Mouse (Mus musculus) forebrain, embryonic 12.5 days (tissue): ENCODE results near the gene Prss45. TPM values are rescaled to one million over a fixed set of nuclear protein-coding genes. Genes with fewer than 3 reads are reported as not detected.
"Not testable (repeated sequence)": the region's sequence is repeated elsewhere in the genome, so short reads cannot be mapped to it uniquely, and the experiment has no call there.

ENCODE experiments used
- ATAC-seq: fragments of 200-750 bp; cut with Nextera tagmentation; 2 replicates; pipeline ENCODE4 v1.8.0; 2017; ENCODE audit warnings: moderate TSS enrichment; ENCODE audit not compliant: low FRiP score
- H3K27ac ChIP-seq: fragments of 300-500 bp; sonication (generic); 2 replicates; pipeline ENCODE4 v1.5.1; 2016; ENCODE audit warnings: mild to moderate bottlenecking
- H3K27me3 ChIP-seq: fragments of 300-500 bp; sonication (generic); 2 replicates; pipeline ENCODE4 v1.6.1; 2016; ENCODE audit warnings: mild to moderate bottlenecking
- H3K36me3 ChIP-seq: fragments of 300-500 bp; sonication (generic); replicated peaks from 2 replicates; pipeline ENCODE4 v1.6.1; 2016; ENCODE audit warnings: mild to moderate bottlenecking
- H3K4me1 ChIP-seq: fragments of 300-500 bp; sonication (generic); 2 replicates; pipeline ENCODE4 v1.6.1; 2016
- H3K4me2 ChIP-seq: fragments of 300-500 bp; sonication (generic); 2 replicates; pipeline ENCODE4 v1.6.1; 2016; ENCODE audit warnings: mild to moderate bottlenecking, moderate library complexity
- H3K4me3 ChIP-seq: fragments of 300-500 bp; sonication (generic); replicated peaks from 2 replicates; pipeline ENCODE4 v1.5.1; 2016; ENCODE audit warnings: mild to moderate bottlenecking
- H3K9ac ChIP-seq: fragments of 300-500 bp; sonication (generic); 2 replicates; pipeline ENCODE4 v1.6.1; 2016; ENCODE audit warnings: mild to moderate bottlenecking
- H3K9me3 ChIP-seq: fragments of 300-500 bp; sonication (generic); 2 replicates; pipeline ENCODE4 v1.6.1; 2016
- WGBS: fragments of 180-500 bp; shearing (Covaris S2); methylation state at CpG from one replicate; pipeline ENCODE4 v1.1.7; 2016; 5-methylcytosine and 5-hydroxymethylcytosine counted together
- polyA plus RNA-seq: library from polyadenylated mRNA; unstranded; fragments of >200 nt; fragmentation: Nextera tagmentation; extraction: Ambion mirVana; gene quantifications from 2 replicates; pipeline ENCODE4 v1.2.1, GENCODE M21; 2016

Prss45 gene
- polyA plus RNA-seq: not detected in 2 replicates

DNA sequence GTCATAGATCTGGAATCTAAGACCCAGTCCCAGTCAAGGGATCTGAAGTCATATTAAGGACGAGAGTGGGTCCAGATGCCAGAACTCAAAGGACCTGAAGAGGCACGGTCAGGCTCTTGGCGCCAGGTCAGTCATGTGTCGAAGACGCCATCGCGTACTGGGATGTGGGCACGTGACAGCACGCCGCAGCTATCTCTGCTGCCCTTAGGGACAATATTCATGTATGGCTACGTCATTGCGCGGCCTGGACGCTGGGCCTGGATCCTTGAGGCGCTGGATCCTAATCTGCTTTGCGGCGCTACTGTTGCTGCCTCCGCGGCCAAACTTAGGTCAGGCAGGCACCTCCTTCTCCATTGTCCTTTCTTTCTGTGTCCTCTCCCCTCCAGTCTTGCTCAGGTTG is at the start of gene Prss45:
Gene Prss45, plus strand, starts transcription at position 178 of the 400 bp plus-strand sequence.
- no peak within 1 kb of the TSS for H3K9ac ChIP-seq
- H3K4me2 ChIP-seq: 0 out of 2 replicates have a peak within 1 kb of the TSS, but pooled peaks have one; percentile 15
- no peak for ATAC-seq
- 73% methylated on average over 19 of the region's 19 CpGs for WGBS
- H3K4me3 ChIP-seq: no peak within 1 kb of the TSS
- no peaks in the 10 kb centered on the region for H3K27me3 ChIP-seq
- peaks cover 5% of the 10 kb centered on the region for H3K4me1 ChIP-seq
- no peak within 1 kb of the TSS for H3K27ac ChIP-seq
- H3K36me3 ChIP-seq: no peaks in the 10 kb centered on the region
- H3K9me3 ChIP-seq: no peaks in the 10 kb centered on the region

DNA sequence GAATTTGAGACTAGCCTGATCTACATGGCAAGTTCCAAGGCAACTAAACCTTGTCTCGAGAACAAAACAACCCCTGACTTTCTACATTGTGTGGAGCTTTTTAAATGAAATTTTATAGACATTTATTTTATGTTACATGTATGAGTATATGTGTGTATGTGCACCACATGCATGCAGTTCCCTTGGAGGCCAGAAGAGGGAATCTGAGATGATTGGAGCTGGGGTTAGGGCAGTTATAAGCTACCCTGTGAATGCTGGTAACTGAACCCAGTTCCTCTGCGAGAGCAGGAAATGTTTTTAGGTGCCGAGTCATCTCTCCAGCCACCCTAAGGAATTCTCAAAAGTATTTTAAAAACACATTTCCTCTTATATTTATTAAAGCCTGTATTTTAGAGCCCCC is 46.2 kb upstream of the Prss45 start:
- H3K27ac ChIP-seq: no peak overlapping the region
- no peaks in the 10 kb centered on the region for H3K4me1 ChIP-seq
- H3K9me3 ChIP-seq: no peaks in the 10 kb centered on the region
- no peaks in the 10 kb centered on the region for H3K36me3 ChIP-seq
- H3K27me3 ChIP-seq: no peaks in the 10 kb centered on the region
- no peak for ATAC-seq
- WGBS: 91% methylated on average over 3 of the region's 3 CpGs
- H3K4me2 ChIP-seq: no peak overlapping the region
- H3K4me3 ChIP-seq: no peak overlapping the region
- H3K9ac ChIP-seq: no peak overlapping the region

DNA sequence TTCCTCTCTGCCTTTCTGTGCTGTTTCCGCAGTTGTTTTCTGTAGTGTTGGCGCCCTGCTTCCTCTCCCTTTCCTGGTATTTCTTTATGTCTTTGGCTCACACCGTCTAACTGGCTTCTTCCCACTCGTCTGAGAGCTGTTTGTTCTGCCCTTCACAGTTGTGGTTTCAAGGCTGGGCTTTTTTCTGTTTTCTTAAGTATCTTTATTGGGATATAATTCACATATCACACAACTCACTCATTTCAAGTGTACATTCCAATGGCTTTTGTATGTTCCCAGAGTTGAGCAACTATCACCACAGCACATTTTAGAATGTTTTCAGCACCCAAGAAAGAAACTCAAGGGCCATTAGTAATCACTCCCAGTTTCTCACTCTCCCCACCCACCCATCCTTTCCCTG is 43.9 kb upstream of the Prss45 start:
- H3K4me3 ChIP-seq: no peak overlapping the region
- H3K27me3 ChIP-seq: no peaks in the 10 kb centered on the region
- H3K9me3 ChIP-seq: no peaks in the 10 kb centered on the region
- H3K4me1 ChIP-seq: no peaks in the 10 kb centered on the region
- H3K4me2 ChIP-seq: no peak overlapping the region
- H3K9ac ChIP-seq: no peak overlapping the region
- no peak overlapping the region for H3K27ac ChIP-seq
- 79% methylated on average over 4 of the region's 4 CpGs for WGBS
- no peak for ATAC-seq
- H3K36me3 ChIP-seq: no peaks in the 10 kb centered on the region

DNA sequence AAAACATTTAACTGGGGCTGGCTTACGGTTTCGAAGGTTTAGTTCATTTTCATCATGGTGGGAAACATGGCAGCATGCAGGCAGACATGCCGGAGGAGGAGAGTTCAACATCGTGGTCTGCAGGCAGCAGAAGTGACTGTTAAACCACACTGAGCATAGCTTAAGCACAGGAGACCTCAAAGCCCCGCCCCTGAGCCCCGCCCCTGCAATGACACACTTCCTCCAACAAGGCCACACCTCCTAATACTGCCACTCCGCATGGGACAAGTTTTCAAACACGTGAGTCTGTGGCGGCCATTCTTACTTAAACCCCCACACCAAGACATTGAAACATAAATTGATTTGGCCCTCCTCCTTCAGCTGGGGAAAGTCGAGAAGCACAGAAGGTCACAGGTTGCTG is 37.4 kb upstream of the Prss45 start:
- H3K4me3 ChIP-seq: no peak overlapping the region
- no peak overlapping the region for H3K27ac ChIP-seq
- no peaks in the 10 kb centered on the region for H3K4me1 ChIP-seq
- no peaks in the 10 kb centered on the region for H3K36me3 ChIP-seq
- no peak overlapping the region for H3K9ac ChIP-seq
- ATAC-seq: no peak
- no peaks in the 10 kb centered on the region for H3K27me3 ChIP-seq
- 88% methylated on average over 10 of the region's 10 CpGs for WGBS
- no peak overlapping the region for H3K4me2 ChIP-seq
- H3K9me3 ChIP-seq: no peaks in the 10 kb centered on the region

DNA sequence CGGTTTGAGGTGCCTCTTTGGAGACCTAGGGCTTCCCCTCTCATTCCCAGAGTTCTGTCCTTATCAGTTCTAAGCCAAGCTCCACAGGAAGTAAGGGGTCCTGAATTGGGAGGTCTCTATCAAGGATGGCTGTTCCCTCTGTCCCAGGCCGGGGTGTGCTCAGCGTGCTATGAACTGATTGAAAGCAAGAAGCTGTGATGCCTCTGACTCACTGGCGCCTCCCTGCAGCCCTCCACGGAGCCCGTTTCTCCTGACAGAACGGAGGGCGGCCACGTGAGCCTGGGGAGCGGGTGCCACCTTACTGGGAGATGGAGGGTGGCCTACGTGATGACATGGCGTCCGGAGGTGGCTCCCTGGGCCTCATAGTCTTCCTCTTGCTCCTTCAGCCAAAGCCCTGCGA is 36.5 kb upstream of the Prss45 start, which contains the start of gene Prss42:
Gene Prss42, plus strand, starts transcription at position 301 of the 400 bp plus-strand sequence.
- H3K4me3 ChIP-seq: no peak within 1 kb of the TSS
- no peaks in the 10 kb centered on the region for H3K27me3 ChIP-seq
- H3K27ac ChIP-seq: no peak within 1 kb of the TSS
- no peaks in the 10 kb centered on the region for H3K9me3 ChIP-seq
- ATAC-seq: no peak
- H3K36me3 ChIP-seq: no peaks in the 10 kb centered on the region
- no peak within 1 kb of the TSS for H3K4me2 ChIP-seq
- no peak within 1 kb of the TSS for H3K9ac ChIP-seq
- 90% methylated on average over 14 of the region's 14 CpGs for WGBS
- no peaks in the 10 kb centered on the region for H3K4me1 ChIP-seq

DNA sequence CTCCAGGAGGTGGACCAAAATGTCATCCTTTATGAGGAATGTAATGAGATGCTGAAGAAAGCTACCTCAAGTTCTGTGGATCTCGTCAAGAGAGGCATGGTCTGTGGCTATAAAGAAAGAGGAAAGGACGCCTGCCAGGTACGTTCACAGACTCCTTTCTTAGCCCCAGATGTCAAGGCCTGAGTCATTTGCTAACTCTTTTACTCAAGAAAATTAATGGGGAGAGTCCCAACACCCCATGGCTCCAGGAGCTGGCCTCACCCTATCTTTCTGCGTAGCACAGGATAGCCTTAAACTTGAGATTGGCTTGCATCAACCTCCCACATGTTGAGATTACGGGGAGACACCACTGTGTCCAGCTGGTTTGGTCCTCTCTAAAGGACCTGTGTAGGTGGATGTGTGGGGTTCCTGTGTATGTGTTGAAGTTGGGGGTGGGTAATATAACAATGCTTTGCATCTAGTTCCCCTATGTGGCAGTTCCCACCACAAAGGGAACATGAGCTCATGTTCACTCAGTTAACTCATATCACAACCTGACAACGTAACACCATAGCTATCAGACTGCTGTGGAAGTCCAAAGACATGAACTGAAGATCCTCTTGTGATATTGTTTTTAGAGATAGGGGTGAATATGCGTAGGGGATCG is 33.4 kb upstream of the Prss45 start:
- 91% methylated on average over 8 of the region's 8 CpGs for WGBS
- no peak for ATAC-seq

DNA sequence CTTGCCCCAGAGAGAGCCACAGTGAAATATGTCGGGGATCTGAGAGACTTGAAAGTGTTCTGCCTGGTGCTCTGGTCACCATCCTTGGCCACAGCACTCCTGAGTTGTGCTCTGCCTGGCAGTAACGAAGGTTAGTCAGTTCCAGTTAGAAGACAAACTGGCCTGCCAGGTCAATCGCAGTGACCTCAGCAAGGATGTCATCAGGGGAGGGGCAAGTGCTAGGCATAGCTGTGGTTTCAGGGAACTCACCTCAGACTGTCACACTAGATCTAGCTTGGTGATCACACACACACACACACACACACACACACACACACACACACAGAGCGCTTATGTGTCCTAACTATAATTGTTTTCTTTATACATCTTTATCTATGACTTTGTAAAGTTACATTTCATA is 31.1 kb upstream of the Prss45 start:
- H3K9ac ChIP-seq: no peak overlapping the region
- no peak overlapping the region for H3K4me2 ChIP-seq
- no peak overlapping the region for H3K27ac ChIP-seq
- no peak overlapping the region for H3K4me3 ChIP-seq
- no peaks in the 10 kb centered on the region for H3K9me3 ChIP-seq
- 77% methylated on average over 4 of the region's 4 CpGs for WGBS
- H3K4me1 ChIP-seq: no peaks in the 10 kb centered on the region
- no peaks in the 10 kb centered on the region for H3K27me3 ChIP-seq
- no peak for ATAC-seq
- no peaks in the 10 kb centered on the region for H3K36me3 ChIP-seq

More for the DNA sequence above, 33.4 kb upstream of the Prss45 start:
- Histone ChIP-seq H3K4me1 (no peaks in the 10 kb centered on the region), H3K4me2 (no peak overlapping the region), H3K9me3 (no peaks in the 10 kb centered on the region), H3K4me3 (no peak overlapping the region), H3K36me3 (no peaks in the 10 kb centered on the region), H3K27me3 (no peaks in the 10 kb centered on the region), H3K27ac (no peak overlapping the region), H3K9ac (no peak overlapping the region)

DNA sequence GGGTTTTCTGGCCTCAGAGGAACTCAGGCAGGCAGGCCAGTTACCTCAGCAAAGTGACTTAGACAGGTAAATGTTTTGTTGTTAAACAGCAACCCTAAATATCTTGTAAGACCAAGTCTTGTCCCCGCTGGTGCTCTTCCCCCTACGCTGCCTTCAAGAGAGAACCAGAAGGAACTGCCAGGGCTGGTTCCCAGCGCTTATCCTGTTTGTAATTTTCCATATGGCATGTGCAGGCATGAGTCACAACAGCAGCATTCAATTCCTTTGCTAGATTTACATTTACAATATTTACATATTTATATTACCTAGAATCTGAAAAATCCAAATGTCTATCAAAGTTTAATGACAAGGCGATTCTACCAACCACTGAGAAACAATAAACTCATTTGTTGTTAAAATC is 24.3 kb upstream of the Prss45 start:
- H3K4me2 ChIP-seq: no peak overlapping the region
- H3K36me3 ChIP-seq: no peaks in the 10 kb centered on the region
- no peaks in the 10 kb centered on the region for H3K9me3 ChIP-seq
- H3K27me3 ChIP-seq: no peaks in the 10 kb centered on the region
- no peak overlapping the region for H3K9ac ChIP-seq
- 85% methylated on average over 4 of the region's 4 CpGs for WGBS
- H3K4me3 ChIP-seq: no peak overlapping the region
- no peaks in the 10 kb centered on the region for H3K4me1 ChIP-seq
- no peak for ATAC-seq
- no peak overlapping the region for H3K27ac ChIP-seq

DNA sequence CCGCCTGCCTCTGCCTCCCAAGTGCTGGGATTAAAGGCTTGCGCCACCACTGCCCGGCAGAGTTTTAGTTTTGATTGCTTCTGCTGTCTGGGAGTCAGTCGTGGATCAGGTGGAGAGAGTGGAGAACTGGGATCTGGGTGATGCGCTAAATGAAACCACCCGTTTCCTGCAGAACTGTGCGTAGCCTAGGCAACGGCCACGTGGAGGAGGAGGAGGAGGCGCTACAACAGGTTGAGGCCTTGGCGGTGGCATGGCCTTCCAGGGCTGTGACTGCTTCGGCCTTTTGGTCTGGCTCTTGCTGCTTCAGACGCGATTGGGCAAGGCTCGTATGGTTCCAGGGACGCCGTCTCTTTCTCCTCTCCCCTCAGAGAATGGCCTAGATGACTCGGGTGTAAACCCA is 20.6 kb upstream of the Prss45 start, which contains the start of gene Prss44:
Gene Prss44, plus strand, starts transcription at position 206 of the 400 bp plus-strand sequence.
- Histone ChIP-seq H3K4me1 (no peaks in the 10 kb centered on the region), H3K36me3 (no peaks in the 10 kb centered on the region), H3K4me2 (no peak within 1 kb of the TSS), H3K9ac (no peak within 1 kb of the TSS), H3K4me3 (no peak within 1 kb of the TSS), H3K27ac (no peak within 1 kb of the TSS), H3K9me3 (no peaks in the 10 kb centered on the region), H3K27me3 (no peaks in the 10 kb centered on the region)
- no peak for ATAC-seq
- 74% methylated on average over 18 of the region's 18 CpGs for WGBS

DNA sequence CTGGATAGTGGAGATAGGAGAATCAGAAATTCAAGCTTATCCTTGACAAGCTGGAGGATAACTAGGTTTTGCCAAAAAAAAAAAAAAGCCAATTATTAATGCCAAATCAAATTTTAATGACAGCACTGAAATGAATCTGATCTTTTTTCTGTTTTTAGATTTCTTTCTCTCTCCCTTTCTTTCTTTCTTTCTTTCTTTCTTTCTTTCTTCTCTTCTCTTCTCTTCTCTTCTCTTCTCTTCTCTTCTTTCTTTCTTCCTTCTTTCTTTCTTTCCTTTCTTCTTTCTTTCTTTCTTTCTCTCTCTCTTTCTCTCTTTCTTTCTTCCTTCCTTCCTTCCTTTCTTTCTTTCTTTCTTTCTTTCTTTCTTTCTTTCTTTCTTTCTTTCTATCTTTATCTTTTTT is 13.8 kb upstream of the Prss45 start:
- not testable (repeated sequence) for H3K4me1 ChIP-seq, H3K27me3 ChIP-seq, H3K36me3 ChIP-seq, H3K9ac ChIP-seq, ATAC-seq, H3K4me2 ChIP-seq, H3K4me3 ChIP-seq, H3K9me3 ChIP-seq, H3K27ac ChIP-seq

DNA sequence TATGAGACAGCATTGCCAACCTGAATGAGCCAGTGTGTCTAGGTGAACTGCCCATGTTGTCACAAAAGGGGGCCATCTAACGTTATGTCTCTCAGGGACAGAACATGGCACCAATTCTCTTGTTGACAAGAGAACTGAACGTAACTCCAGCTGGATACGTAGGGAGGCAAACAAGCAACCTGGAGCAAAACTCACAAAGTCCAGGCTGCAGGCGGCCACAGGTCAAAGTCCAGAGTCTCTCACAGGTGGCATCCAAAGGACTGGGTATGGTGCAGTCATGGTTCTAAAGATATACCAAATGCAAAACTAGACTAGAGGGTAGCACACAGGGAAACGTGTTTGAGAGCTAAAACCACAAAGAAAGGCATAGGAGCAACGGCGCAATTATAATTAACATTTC is 13.0 kb upstream of the Prss45 start:
- H3K4me2 ChIP-seq: no peak overlapping the region
- 84% methylated on average over 7 of the region's 7 CpGs for WGBS
- no peaks in the 10 kb centered on the region for H3K36me3 ChIP-seq
- H3K4me3 ChIP-seq: no peak overlapping the region
- H3K9ac ChIP-seq: no peak overlapping the region
- no peaks in the 10 kb centered on the region for H3K4me1 ChIP-seq
- ATAC-seq: no peak
- H3K27me3 ChIP-seq: no peaks in the 10 kb centered on the region
- no peak overlapping the region for H3K27ac ChIP-seq
- H3K9me3 ChIP-seq: no peaks in the 10 kb centered on the region

DNA sequence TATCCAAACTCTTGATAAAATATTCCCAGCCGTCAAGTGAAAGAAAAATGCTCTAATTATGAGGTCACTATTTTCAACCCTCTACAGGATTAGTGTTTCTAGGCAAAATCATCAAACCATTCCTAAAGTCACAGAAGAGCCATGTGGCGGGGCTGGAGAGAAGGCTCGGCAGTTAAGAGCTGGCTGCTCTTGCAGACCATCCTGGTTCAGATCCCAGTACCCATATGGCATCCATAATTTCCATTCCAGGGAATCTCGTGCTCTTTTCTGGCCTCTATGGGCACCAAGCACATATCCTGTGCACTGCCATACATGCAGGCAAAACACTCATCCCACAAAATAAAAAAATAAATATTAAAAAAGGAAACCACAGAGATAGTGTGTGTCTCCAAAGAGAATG is 9.0 kb upstream of the Prss45 start:
- no peaks in the 10 kb centered on the region for H3K27me3 ChIP-seq
- 80% methylated on average over 4 of the region's 4 CpGs for WGBS
- H3K9me3 ChIP-seq: no peaks in the 10 kb centered on the region

DNA sequence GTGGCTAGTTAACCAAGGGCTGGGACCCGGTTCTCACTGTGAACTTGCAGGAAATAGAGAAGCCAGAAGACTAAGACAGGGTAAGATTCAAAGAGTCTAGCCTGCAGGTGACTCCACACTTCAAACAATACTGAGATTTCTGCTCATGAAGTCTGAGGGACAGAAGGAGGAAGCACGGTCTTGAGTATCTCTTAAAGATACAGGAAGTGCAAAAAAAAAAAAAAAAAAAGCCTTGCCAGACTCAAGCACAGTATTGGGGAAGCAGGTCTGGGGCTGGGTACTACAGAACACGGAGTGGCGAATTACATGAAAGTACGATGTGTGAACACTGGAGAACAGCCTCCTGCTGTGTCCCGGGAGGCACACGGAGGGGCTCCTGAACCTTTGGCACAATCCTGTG is 8.6 kb upstream of the Prss45 start:
- Histone ChIP-seq H3K9me3 (no peaks in the 10 kb centered on the region), H3K36me3 (no peaks in the 10 kb centered on the region), H3K27me3 (no peaks in the 10 kb centered on the region), H3K4me3 (no peak overlapping the region), H3K4me1 (no peaks in the 10 kb centered on the region), H3K9ac (no peak overlapping the region), H3K27ac (no peak overlapping the region), H3K4me2 (no peak overlapping the region)
- no peak for ATAC-seq
- 77% methylated on average over 7 of the region's 7 CpGs for WGBS

More for the DNA sequence above, 9.0 kb upstream of the Prss45 start:
- H3K4me1 ChIP-seq: no peaks in the 10 kb centered on the region
- no peak overlapping the region for H3K9ac ChIP-seq
- no peaks in the 10 kb centered on the region for H3K36me3 ChIP-seq
- no peak overlapping the region for H3K4me2 ChIP-seq
- no peak for ATAC-seq
- H3K4me3 ChIP-seq: no peak overlapping the region
- H3K27ac ChIP-seq: no peak overlapping the region
